Mouse (Mus musculus): ENCODE measurements at regions not wholly inside any gene's neighbourhood (a gene's known extent, or its start where the extent isn't known, plus 50 kb on each side); places are given as distances from the start of the nearest gene placed in this dataset.

DNA sequence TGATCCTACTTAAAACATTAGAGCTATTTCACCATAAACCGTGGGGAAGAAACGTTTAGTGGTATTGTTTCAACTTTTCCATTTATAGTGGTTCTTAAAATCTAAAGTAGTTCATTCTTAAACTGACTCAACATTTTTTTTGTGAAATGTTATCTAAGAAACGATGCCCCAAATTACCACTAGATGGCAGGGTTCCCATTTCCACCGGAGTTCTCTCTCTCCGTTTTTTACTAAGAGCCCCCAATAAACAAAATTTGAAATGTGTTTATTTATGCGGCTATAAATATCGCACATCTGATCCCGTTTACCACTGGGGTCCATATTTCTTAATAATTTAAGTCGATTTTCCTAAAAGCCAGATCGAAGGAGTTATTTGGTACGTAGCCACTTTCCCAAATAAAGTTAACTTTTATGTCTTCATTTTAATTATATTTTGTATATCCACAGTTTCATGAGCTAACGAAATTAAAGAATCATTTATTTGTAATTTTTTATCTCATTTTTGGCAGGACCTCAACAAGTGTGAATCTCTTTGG, 586.5 kb upstream of the Lcorl start:
- no peak for ATAC-seq
- H3K4me2 ChIP-seq (ENCODE audit: low read depth, low read length) = peak overlapping the region; percentile 40; the same call in 1 of the 2 replicates
- DNase-seq (ENCODE audit: low spot score) = peak; percentile 81
- peak; percentile 81 for TF ChIP-seq CTCF (IDR thresholded peaks at IDR 0.05; ENCODE audit: low read depth)
- no peaks in the 10 kb centered on the region for H3K27me3 ChIP-seq (ENCODE audit: insufficient read depth, low read length)
- H3K36me3 ChIP-seq (ENCODE audit: insufficient read depth, low read length) = no peaks in the 10 kb centered on the region
- WGBS = 11% methylated on average over 12 of the region's 12 CpGs
- H3K4me3 ChIP-seq (ENCODE audit: low read length) = peak overlapping the region; percentile 6; the same call in 1 of the 2 replicates
- H3K9me3 ChIP-seq (ENCODE audit: low read length) = no peaks in the 10 kb centered on the region
- no peak overlapping the region for H3K9ac ChIP-seq (replicated peaks; ENCODE audit: low read length)
- no peaks in the 10 kb centered on the region for H3K4me1 ChIP-seq (ENCODE audit: insufficient read depth, low read length)
- no peak overlapping the region for H3K27ac ChIP-seq

DNA sequence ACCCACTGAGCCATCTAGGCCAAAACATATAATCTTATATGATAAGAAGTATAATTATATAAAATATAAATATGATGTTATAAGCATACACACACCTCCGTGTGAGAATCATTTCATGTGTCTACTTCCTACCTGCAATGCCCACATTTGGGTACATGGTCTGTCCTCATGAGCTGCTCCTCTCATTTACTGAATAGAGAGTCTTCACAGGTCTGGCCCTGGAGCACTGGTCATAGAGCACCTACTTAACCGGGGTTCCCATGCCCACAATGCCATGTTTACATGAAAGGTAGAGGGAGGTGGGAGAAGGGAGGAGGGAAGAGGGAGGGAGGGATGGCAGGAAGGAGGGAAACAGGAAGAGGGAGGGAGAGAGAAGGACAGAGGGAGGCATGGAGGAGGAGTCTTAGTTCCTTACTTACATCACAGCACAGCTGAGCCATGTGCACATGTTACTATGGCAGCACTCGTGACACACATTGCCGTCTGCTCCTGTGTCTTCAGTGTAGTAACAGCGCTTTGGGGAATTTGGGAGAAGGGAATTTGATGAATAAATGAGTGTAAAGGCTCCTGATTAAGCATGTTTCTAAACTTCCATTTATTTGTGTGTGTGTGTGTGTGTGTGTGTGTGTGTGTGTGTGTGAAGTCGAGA, 585.3 kb upstream of the Lcorl start:
- Histone ChIP-seq H3K4me3 (ENCODE audit: low read length) (no peak overlapping the region), H3K36me3 (ENCODE audit: insufficient read depth, low read length) (no peaks in the 10 kb centered on the region), H3K4me2 (ENCODE audit: low read depth, low read length) (no peak overlapping the region), H3K27me3 (ENCODE audit: insufficient read depth, low read length) (no peaks in the 10 kb centered on the region), H3K9me3 (ENCODE audit: low read length) (no peaks in the 10 kb centered on the region), H3K27ac (no peak overlapping the region), H3K9ac (replicated peaks; ENCODE audit: low read length) (no peak overlapping the region), H3K4me1 (ENCODE audit: insufficient read depth, low read length) (no peaks in the 10 kb centered on the region)
- DNase-seq (ENCODE audit: low spot score) (peak; percentile 43), ATAC-seq (peak; percentile 73)
- TF ChIP-seq CTCF (IDR thresholded peaks at IDR 0.05; ENCODE audit: low read depth) = no peak
- WGBS = 57% methylated on average over 6 of the region's 6 CpGs

DNA sequence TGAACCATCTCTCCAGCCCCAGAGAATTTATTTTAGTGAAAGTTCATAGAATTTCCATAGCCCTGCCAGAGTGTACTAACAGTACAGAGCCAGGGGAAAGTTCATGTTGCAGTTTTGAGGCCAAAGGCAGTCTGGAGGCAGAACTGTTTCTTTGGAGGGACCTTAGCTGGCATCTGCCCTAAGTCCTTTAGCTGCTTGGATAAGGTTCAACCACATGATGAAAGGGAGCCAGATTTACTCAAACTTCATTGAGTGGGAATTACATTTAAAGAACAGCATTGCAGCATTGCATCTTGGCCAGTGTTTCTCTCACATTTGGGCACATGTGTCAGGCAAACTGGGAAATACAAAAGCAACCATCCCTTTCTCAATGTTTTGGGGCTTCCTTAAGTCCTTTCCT, 584.3 kb upstream of the Lcorl start:
- Histone ChIP-seq H3K4me1 (ENCODE audit: insufficient read depth, low read length) (no peaks in the 10 kb centered on the region), H3K36me3 (ENCODE audit: insufficient read depth, low read length) (no peaks in the 10 kb centered on the region), H3K9ac (replicated peaks; ENCODE audit: low read length) (no peak overlapping the region), H3K9me3 (ENCODE audit: low read length) (no peaks in the 10 kb centered on the region), H3K27me3 (ENCODE audit: insufficient read depth, low read length) (no peaks in the 10 kb centered on the region), H3K4me3 (ENCODE audit: low read length) (no peak overlapping the region), H3K4me2 (ENCODE audit: low read depth, low read length) (no peak overlapping the region), H3K27ac (no peak overlapping the region)
- DNase-seq (ENCODE audit: low spot score) (peak; percentile 25), ATAC-seq (no peak)
- no peak for TF ChIP-seq CTCF (IDR thresholded peaks at IDR 0.05; ENCODE audit: low read depth)

DNA sequence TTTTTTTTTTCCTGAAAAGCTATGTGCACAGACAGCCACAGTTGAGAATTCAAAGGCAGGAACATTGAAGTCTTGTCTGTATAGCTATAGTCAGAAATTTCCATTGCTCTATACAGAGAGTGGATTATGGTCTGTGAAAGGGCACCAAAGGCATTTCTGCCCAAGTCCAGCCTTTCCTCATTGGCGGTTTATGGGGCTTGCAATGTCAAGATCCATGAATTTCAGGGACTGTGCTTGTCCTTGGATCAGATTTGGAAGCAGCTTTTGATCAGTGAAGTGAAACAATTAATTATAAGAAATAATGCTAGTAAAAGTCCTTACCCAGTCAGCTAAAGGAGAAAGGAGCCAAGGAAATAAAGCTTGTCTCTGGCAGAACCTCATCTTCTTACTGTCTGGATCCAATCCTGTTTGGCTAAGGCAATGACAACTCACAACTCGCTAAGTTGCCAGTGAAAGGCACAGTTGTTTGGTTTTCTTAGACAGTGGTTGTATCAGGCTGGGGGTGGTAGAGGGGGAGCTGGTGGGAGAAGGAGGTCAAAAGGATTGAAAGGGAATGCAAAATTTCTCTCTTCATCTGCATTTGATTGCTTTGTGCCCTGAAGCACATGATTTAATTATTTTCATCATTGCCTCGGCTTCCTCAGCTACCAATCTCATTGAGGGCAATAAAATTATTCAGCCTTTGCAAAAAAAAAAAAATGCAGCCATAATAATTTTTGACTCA, 574.4 kb upstream of the Lcorl start:
- ATAC-seq = 0 out of 2 replicates have a peak, but pooled peaks have one; percentile 45
- H3K4me1 ChIP-seq (ENCODE audit: insufficient read depth, low read length) = no peaks in the 10 kb centered on the region
- no peak for TF ChIP-seq CTCF (IDR thresholded peaks at IDR 0.05; ENCODE audit: low read depth)
- peak; percentile 37 for DNase-seq (ENCODE audit: low spot score)
- no peaks in the 10 kb centered on the region for H3K36me3 ChIP-seq (ENCODE audit: insufficient read depth, low read length)
- no peak overlapping the region for H3K27ac ChIP-seq
- no peaks in the 10 kb centered on the region for H3K27me3 ChIP-seq (ENCODE audit: insufficient read depth, low read length)
- H3K4me3 ChIP-seq (ENCODE audit: low read length) = no peak overlapping the region
- WGBS = 30% methylated on average over 3 of the region's 3 CpGs
- H3K9ac ChIP-seq (replicated peaks; ENCODE audit: low read length) = no peak overlapping the region
- no peak overlapping the region for H3K4me2 ChIP-seq (ENCODE audit: low read depth, low read length)
- no peaks in the 10 kb centered on the region for H3K9me3 ChIP-seq (ENCODE audit: low read length)

DNA sequence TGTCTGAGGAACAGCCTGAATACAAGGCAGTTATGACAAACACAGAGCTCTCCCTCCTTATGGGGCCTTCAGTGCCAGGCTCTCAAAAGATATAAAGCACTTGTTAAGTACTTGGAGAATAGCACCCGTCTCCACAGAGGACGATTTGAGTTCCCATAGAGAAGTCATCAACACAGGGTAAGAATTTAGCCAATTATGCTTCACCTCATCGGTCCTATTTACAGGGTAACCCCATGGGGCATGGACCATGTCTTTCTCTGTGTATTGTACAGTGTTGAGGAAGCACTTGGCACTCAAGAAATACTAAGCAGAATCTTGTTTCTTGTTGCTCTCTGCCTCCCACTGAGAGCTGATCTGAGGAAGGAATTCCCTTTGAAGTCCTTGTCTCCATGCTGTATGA, 565.3 kb upstream of the Lcorl start:
- DNase-seq (ENCODE audit: low spot score) (peak; percentile 6), ATAC-seq (peak; percentile 90)
- WGBS = 32% methylated on average over 3 of the region's 3 CpGs
- no peaks in the 10 kb centered on the region for H3K36me3 ChIP-seq (ENCODE audit: insufficient read depth, low read length)
- no peak for TF ChIP-seq CTCF (IDR thresholded peaks at IDR 0.05; ENCODE audit: low read depth)
- H3K27me3 ChIP-seq (ENCODE audit: insufficient read depth, low read length) = no peaks in the 10 kb centered on the region
- H3K27ac ChIP-seq = no peak overlapping the region
- no peak overlapping the region for H3K4me3 ChIP-seq (ENCODE audit: low read length)
- no peaks in the 10 kb centered on the region for H3K4me1 ChIP-seq (ENCODE audit: insufficient read depth, low read length)
- no peak overlapping the region for H3K4me2 ChIP-seq (ENCODE audit: low read depth, low read length)
- H3K9me3 ChIP-seq (ENCODE audit: low read length) = no peaks in the 10 kb centered on the region
- H3K9ac ChIP-seq (replicated peaks; ENCODE audit: low read length) = no peak overlapping the region

DNA sequence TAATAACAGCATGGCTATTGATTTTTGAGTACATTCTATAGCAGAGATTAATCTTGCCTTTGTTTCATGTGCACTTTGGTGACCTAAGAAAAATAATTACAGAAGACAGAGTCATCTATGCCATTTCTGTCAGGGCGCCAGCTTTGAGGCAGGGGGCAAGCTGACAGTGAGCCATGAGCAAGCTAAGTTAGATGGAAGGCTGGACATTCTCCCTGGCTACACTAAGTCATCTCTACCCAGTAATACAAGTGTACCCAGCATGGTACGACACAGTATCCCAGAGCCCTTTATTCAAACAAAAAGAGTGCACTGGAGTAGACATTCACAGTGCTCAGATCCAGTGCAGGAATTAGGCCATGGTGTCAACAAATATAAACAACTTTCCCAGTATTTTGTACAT, 549.6 kb upstream of the Lcorl start:
- WGBS = 47% methylated on average over 2 of the region's 2 CpGs
- DNase-seq (ENCODE audit: low spot score) = peak; percentile 44
- H3K9ac ChIP-seq (replicated peaks; ENCODE audit: low read length) = no peak overlapping the region
- H3K9me3 ChIP-seq (ENCODE audit: low read length) = no peaks in the 10 kb centered on the region
- no peak overlapping the region for H3K4me3 ChIP-seq (ENCODE audit: low read length)
- H3K4me1 ChIP-seq (ENCODE audit: insufficient read depth, low read length) = no peaks in the 10 kb centered on the region
- peak; percentile 68 for ATAC-seq
- H3K36me3 ChIP-seq (ENCODE audit: insufficient read depth, low read length) = no peaks in the 10 kb centered on the region
- no peaks in the 10 kb centered on the region for H3K27me3 ChIP-seq (ENCODE audit: insufficient read depth, low read length)
- TF ChIP-seq CTCF (IDR thresholded peaks at IDR 0.05; ENCODE audit: low read depth) = no peak
- no peak overlapping the region for H3K27ac ChIP-seq
- H3K4me2 ChIP-seq (ENCODE audit: low read depth, low read length) = no peak overlapping the region

DNA sequence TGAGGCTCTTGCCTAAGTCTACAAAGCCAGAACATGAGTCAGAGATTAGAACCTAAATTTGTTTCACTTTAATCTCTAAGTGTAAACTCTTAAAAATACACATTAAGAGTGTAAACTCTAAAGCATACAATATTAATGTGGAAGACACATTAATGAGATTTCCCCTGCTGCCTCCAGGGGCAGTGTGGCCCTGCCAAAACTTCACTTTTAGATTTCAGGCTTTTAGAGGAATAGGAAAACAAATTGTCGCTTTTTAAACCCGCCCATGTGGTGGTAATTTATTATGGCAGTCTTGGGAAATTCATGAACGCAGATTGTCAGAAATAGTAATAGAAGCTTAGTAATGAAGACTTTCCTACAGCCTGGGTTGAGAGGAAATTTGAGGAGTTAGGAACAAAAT, 549.0 kb upstream of the Lcorl start:
- H3K4me3 ChIP-seq (ENCODE audit: low read length) = no peak overlapping the region
- peak; percentile 61 for TF ChIP-seq CTCF (IDR thresholded peaks at IDR 0.05; ENCODE audit: low read depth)
- no peak overlapping the region for H3K27ac ChIP-seq
- no peak overlapping the region for H3K4me2 ChIP-seq (ENCODE audit: low read depth, low read length)
- no peaks in the 10 kb centered on the region for H3K4me1 ChIP-seq (ENCODE audit: insufficient read depth, low read length)
- H3K36me3 ChIP-seq (ENCODE audit: insufficient read depth, low read length) = no peaks in the 10 kb centered on the region
- WGBS = 30% methylated on average over 3 of the region's 3 CpGs
- H3K9ac ChIP-seq (replicated peaks; ENCODE audit: low read length) = no peak overlapping the region
- no peaks in the 10 kb centered on the region for H3K9me3 ChIP-seq (ENCODE audit: low read length)
- H3K27me3 ChIP-seq (ENCODE audit: insufficient read depth, low read length) = no peaks in the 10 kb centered on the region
- ATAC-seq (no peak), DNase-seq (ENCODE audit: low spot score) (peak; percentile 55)

Measured in hindbrain, postnatal 0 days (tissue).